Mouse (Mus musculus) heart, embryonic 16.5 days (tissue): ENCODE data around the gene Nmi. TPM values are rescaled to one million over a fixed set of nuclear protein-coding genes. Genes with fewer than 3 reads are reported as not detected.
A peak's percentile ranks its signal among the peaks of the same experiment; 100 is the strongest.

ENCODE experiments used
- ATAC-seq: fragments of 200-750 bp; cut with Nextera tagmentation; replicated peaks from 2 replicates; pipeline ENCODE4 v1.8.0; 2017; ENCODE audit warnings: moderate number of reproducible peaks; ENCODE audit not compliant: insufficient read depth, low FRiP score; ENCODE audit errors: extremely low read depth
- H3K27ac ChIP-seq: fragments of 300-500 bp; sonication (generic); 2 replicates; pipeline ENCODE4 v1.5.1; 2014; ENCODE audit warnings: mild to moderate bottlenecking, low read length, control low read depth, moderate library complexity
- H3K27me3 ChIP-seq: fragments of 300-500 bp; sonication (generic); 2 replicates; pipeline ENCODE4 v1.6.1; 2014; ENCODE audit warnings: low read length, mixed read lengths; ENCODE audit not compliant: control insufficient read depth, insufficient read depth
- H3K36me3 ChIP-seq: fragments of 300-500 bp; sonication (generic); 2 replicates; pipeline ENCODE4 v1.6.1; 2014; ENCODE audit not compliant: control insufficient read depth, insufficient read depth
- H3K4me1 ChIP-seq: fragments of 300-500 bp; sonication (generic); 2 replicates; pipeline ENCODE4 v1.6.1; 2014; ENCODE audit warnings: low read length, mixed read lengths; ENCODE audit not compliant: control insufficient read depth, insufficient read depth
- H3K4me2 ChIP-seq: fragments of 300-500 bp; sonication (generic); 2 replicates; pipeline ENCODE4 v1.6.1; 2014; ENCODE audit warnings: low read depth, mild to moderate bottlenecking, control low read depth, low read length
- H3K4me3 ChIP-seq: fragments of 300-500 bp; sonication (generic); 2 replicates; pipeline ENCODE4 v1.5.1; 2014; ENCODE audit warnings: mild to moderate bottlenecking, control low read depth, low read length
- H3K9ac ChIP-seq: fragments of 300-500 bp; sonication (generic); 2 replicates; pipeline ENCODE4 v1.6.1; 2014; ENCODE audit warnings: low read length, control low read depth
- H3K9me3 ChIP-seq: fragments of 300-500 bp; sonication (generic); replicated peaks from 2 replicates; pipeline ENCODE4 v1.6.1; 2016; ENCODE audit warnings: low read length; ENCODE audit not compliant: control insufficient read depth
- WGBS: fragments of 180-500 bp; shearing (Covaris S2); extraction: QIAGEN DNeasy Blood & Tissue Kit; methylation state at CpG from one replicate; pipeline ENCODE4 v1.1.7; 2014; 5-methylcytosine and 5-hydroxymethylcytosine counted together
- polyA plus RNA-seq: library from polyadenylated mRNA; unstranded; fragments of >200 nt; fragmentation: Nextera tagmentation; extraction: Ambion mirVana; gene quantifications from 2 replicates; pipeline ENCODE4 v1.2.1, GENCODE M21; 2015

The Nmi gene
- polyA plus RNA-seq, 1 experiment from 2014 or later: 21.9 TPM

DNA sequence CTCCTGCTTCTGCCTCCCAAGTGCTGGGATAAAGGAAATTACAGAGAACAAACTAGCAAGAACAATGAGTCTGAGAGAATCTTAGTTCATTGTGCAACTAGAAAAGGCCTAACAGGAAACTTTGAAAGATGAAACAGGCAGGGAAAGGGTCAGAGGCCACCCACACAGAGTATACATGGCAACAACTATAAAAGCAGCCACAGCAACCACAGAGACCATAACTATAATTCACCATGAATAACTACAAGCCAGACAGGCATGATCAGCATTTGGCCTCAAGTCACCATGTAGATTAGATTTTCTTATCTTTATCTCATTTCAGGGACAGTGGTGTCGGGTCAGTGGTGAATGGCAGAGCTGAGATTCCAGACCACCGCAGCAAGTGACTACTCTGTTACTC lies 16.3 kb upstream of the Nmi start:
- Histone ChIP-seq H3K27ac (no peak overlapping the region), H3K27me3 (no peaks in the 10 kb centered on the region), H3K36me3 (no peaks in the 10 kb centered on the region), H3K9me3 (no peaks in the 10 kb centered on the region), H3K4me2 (no peak overlapping the region), H3K9ac (no peak overlapping the region), H3K4me1 (no peaks in the 10 kb centered on the region), H3K4me3 (no peak overlapping the region)
- ATAC-seq: no peak
- WGBS: 25% methylated on average over 2 of the region's 2 CpGs

DNA sequence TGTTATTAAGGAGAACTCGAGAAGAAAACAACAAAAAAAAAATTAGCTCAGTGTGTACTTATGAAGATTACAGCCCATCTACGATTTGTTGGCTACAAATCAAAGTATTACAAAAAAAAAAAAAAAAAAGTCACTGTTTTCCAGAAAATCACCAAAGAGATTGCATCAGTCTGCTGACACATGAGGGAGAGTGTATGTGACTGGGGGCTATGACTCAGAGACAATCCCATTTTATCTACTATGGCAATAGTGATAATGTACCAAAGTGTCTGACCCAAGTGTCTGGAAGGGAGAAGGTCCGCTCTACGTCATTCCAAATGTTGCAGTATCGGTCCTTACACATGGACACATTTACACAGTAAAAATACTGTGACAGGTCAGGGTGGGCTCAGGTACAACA lies 13.4 kb upstream of the Nmi start:
- no peak for ATAC-seq
- WGBS: 65% methylated on average over 5 of the region's 5 CpGs
- Histone ChIP-seq H3K36me3 (no peaks in the 10 kb centered on the region), H3K4me2 (no peak overlapping the region), H3K9me3 (no peaks in the 10 kb centered on the region), H3K4me1 (peaks cover 4% of the 10 kb centered on the region), H3K27me3 (no peaks in the 10 kb centered on the region), H3K4me3 (no peak overlapping the region), H3K9ac (no peak overlapping the region), H3K27ac (no peak overlapping the region)

DNA sequence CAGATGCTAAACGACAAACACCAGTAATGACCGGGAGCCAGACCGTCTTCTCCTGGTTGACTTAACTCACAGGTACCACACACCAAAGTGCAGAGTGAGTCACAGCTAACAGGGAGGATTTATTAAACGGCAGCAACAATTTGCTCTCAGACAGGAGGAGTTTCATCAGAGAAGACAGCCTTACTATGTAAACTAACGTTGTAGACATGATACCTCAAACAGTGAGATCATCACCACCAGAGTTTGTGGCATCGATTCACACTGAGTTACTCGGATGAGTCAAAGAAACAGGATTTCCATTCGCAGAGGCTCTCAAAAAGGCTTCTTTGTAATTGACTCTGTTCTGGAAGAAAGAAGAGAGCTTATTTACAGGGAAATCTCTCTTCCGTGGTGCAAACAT lies 12.9 kb upstream of the Nmi start:
- no peak overlapping the region for H3K9ac ChIP-seq
- WGBS: 67% methylated on average over 9 of the region's 9 CpGs
- no peak overlapping the region for H3K4me3 ChIP-seq
- H3K27me3 ChIP-seq: no peaks in the 10 kb centered on the region
- H3K4me2 ChIP-seq: no peak overlapping the region
- H3K27ac ChIP-seq: no peak overlapping the region
- ATAC-seq: no peak
- peaks cover 5% of the 10 kb centered on the region for H3K4me1 ChIP-seq
- no peaks in the 10 kb centered on the region for H3K9me3 ChIP-seq
- no peaks in the 10 kb centered on the region for H3K36me3 ChIP-seq

DNA sequence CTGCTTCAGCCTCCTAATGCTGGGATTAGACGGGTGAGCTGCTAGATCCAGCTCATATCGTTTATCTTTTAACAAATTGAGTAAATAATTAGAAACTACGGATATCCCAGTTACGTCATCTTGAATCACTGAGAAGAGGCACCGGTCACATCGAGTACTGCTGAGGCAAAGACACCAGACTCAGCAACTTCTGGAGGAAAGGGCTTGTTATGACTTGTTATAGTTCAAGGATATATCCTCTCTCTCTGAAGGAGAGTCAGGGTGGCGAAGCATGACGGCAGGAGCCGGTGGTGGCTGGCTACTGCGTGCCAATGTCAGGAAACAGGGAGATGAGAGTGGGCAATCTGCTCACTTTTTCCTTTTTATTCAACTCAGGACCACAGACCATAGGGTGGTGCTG lies 11.9 kb upstream of the Nmi start:
- no peaks in the 10 kb centered on the region for H3K9me3 ChIP-seq
- no peak overlapping the region for H3K4me2 ChIP-seq
- no peaks in the 10 kb centered on the region for H3K27me3 ChIP-seq
- no peak overlapping the region for H3K9ac ChIP-seq
- no peak for ATAC-seq
- 89% methylated on average over 10 of the region's 10 CpGs for WGBS
- H3K4me1 ChIP-seq: peaks cover 5% of the 10 kb centered on the region
- no peak overlapping the region for H3K27ac ChIP-seq
- H3K4me3 ChIP-seq: no peak overlapping the region
- H3K36me3 ChIP-seq: no peaks in the 10 kb centered on the region

DNA sequence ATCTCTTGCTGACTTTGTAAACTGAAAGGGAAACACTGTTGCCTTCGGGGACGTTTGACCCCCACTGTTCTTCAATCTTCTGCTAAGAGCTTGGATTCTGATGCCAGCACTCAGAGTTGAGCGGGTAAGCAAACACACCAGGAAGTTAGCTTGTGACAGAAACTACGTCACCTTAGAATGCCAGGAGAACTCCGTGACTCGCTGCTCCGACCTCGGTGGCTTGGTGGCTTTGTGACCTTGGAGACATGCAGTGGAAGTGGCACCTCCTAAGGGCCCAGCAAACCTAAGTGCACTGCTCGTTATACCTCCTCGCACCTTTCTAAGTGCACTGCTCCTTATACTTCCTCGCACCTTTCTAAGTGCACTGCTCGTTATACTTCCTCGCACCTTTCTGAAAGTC lies 9.0 kb upstream of the Nmi start:
- Histone ChIP-seq H3K36me3 (no peaks in the 10 kb centered on the region), H3K9me3 (peaks cover 6% of the 10 kb centered on the region), H3K9ac (peak overlapping the region; percentile 38; the same call in 1 of the 2 replicates), H3K27me3 (no peaks in the 10 kb centered on the region), H3K4me2 (peak overlapping the region; percentile 48), H3K27ac (peak overlapping the region; percentile 21; the same call in 1 of the 2 replicates), H3K4me1 (peaks cover 5% of the 10 kb centered on the region), H3K4me3 (peak overlapping the region; percentile 15; the same call in 1 of the 2 replicates)
- peak; percentile 23; the same call in 1 of the 2 replicates for ATAC-seq
- 46% methylated on average over 13 of the region's 13 CpGs for WGBS

DNA sequence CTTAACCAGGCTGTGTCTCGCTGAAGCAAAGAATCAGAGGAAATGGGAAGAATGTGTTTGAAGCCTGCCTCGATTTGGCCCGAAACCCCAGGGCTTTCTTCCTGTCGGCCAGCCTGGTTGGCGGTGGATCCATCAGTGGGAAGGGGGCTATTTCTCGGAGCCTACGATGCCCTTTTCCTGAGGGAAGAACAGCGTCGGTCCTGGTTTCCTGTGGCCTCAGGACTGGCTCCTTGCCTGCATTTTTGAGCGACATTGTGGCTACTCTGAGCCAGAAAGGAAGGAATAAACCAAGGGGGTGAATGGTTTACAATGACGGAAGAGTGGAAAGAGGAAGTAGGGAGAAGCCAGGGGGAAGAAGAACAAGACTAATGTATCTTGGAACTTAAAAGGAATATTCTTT lies 8.3 kb upstream of the Nmi start:
- H3K4me3 ChIP-seq: peak overlapping the region; percentile 8; the same call in 1 of the 2 replicates
- H3K4me2 ChIP-seq: peak overlapping the region; percentile 48
- no peaks in the 10 kb centered on the region for H3K36me3 ChIP-seq
- H3K9ac ChIP-seq: no peak overlapping the region
- no peaks in the 10 kb centered on the region for H3K27me3 ChIP-seq
- H3K27ac ChIP-seq: peak overlapping the region; percentile 64
- WGBS: 41% methylated on average over 11 of the region's 11 CpGs
- H3K4me1 ChIP-seq: peaks cover 5% of the 10 kb centered on the region
- peaks cover 6% of the 10 kb centered on the region for H3K9me3 ChIP-seq
- peak; percentile 45 for ATAC-seq

DNA sequence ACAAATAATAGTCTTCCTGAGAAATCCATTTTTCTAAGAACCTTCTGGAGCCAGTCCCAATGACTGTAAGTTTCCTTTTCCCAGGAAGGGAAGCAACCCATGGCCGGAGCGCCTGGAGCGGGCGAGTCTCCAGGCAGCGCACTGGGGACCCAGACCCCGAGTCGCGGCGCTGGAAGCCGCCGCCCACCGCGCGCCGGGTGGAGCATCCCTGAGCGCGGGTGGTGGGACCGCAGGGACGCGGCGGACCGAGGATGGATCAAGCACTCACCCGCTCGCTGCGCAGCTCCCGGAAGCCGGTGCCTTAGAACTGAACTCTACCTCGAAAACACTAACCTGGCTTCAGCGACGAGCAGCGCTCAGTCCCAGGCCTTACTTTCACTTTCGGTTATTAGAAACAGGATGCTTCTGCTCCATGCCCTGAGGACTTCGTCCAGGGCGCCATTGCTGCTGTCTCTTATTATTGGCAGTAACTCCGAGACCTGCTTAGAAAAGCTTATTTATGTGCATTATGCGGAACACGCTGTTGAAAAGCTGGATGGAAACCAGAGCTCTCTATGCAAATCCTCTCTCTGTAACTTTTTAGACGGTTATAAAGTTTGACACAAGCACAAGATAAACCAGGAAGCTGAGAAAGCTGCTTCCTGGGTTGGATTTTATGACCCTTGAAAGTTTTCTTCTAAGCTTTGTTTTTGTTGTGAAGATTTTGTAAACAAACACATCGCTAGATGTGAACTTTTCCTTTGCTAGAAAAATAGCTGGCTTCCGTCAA lies 469 bp downstream of the Nmi start:
- Histone ChIP-seq H3K36me3 (no peaks in the 10 kb centered on the region), H3K27me3 (no peaks in the 10 kb centered on the region), H3K4me3 (peak overlapping the region; percentile 85), H3K4me1 (peaks cover 3% of the 10 kb centered on the region; the same call in 1 of the 2 replicates), H3K27ac (peak overlapping the region; percentile 90), H3K9me3 (no peaks in the 10 kb centered on the region), H3K9ac (peak overlapping the region; percentile 85), H3K4me2 (peak overlapping the region; percentile 68)
- 2% methylated on average over 40 of the region's 40 CpGs for WGBS
- peak; percentile 90 for ATAC-seq

DNA sequence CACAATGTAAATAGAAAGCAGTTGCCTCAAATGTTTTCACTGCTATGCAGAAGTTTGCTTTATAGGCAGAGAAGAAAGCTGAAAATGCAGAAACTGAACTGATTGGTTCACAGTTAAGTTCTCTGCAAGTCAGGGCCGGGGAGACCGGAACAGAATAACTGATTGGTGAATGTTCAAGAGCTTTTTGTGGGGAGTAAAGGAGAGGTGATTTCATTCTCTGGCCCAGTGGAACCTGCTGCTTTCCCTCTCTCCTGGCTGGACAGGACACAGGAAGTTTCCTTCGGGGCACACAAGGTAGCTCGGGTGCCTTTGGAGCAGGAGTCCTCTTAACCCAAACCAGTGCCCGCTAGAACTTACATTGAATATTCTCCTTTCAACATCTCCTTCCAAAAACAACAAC lies 1.2 kb downstream of the Nmi start:
- H3K4me2 ChIP-seq: peak overlapping the region; percentile 68
- ATAC-seq: peak; percentile 29; the same call in 1 of the 2 replicates
- H3K4me3 ChIP-seq: peak overlapping the region; percentile 85
- WGBS: 46% methylated on average over 5 of the region's 5 CpGs
- H3K9me3 ChIP-seq: no peaks in the 10 kb centered on the region
- H3K4me1 ChIP-seq: peaks cover 3% of the 10 kb centered on the region; the same call in 1 of the 2 replicates
- H3K27ac ChIP-seq: peak overlapping the region; percentile 90
- no peaks in the 10 kb centered on the region for H3K27me3 ChIP-seq
- H3K36me3 ChIP-seq: no peaks in the 10 kb centered on the region
- H3K9ac ChIP-seq: peak overlapping the region; percentile 85

DNA sequence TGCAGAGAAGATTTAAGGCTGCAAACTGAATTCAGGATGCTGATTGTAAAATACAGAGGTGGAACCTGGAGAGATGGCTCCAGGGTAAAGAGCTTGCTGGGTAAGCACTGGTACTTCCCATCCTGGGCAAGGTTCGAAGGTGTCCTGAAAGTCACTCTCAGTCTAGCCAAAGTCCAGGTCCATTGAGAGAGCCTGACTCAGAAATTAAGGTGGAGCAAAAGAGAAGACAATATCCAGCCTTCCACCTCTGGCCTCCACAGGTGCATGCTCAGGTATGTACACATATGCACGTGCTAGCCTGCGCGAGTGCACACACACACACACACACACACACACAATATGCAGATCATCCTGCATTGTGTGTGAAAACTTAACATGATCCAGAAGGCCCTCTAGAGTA lies 2.4 kb downstream of the Nmi start:
- Histone ChIP-seq H3K4me1 (peaks cover 3% of the 10 kb centered on the region; the same call in 1 of the 2 replicates), H3K9me3 (no peaks in the 10 kb centered on the region), H3K36me3 (no peaks in the 10 kb centered on the region), H3K4me3 (no peak overlapping the region), H3K27ac (no peak overlapping the region), H3K27me3 (no peaks in the 10 kb centered on the region), H3K4me2 (no peak overlapping the region), H3K9ac (no peak overlapping the region)
- ATAC-seq: no peak
- over 99% methylated on average over 4 of the region's 4 CpGs for WGBS
